Mouse (Mus musculus): Measurements from ENCODE around the gene Myh2.

GRCm38 (mm10) chr11:67204766-67205165 lies 33.9 kb downstream of the Myh2 start:
- TF ChIP-seq POLR2A (IDR thresholded peaks at IDR 0.05; ENCODE audit: low read depth, low read length) = no peak
- no peak for TF ChIP-seq CTCF (conservative IDR thresholded peaks at IDR 0.05; ENCODE audit: insufficient read depth, insufficient read length, low read depth, low read length)
